Mouse (Mus musculus): ENCODE data around the gene 1500009C09Rik. TPM values are rescaled to one million over a fixed set of nuclear protein-coding genes. Genes with fewer than 3 reads are reported as not detected.
A peak's percentile ranks its signal among the peaks of the same experiment; 100 is the strongest.

1500009C09Rik gene
- total RNA-seq, 1 experiment = 1.0 TPM

DNA sequence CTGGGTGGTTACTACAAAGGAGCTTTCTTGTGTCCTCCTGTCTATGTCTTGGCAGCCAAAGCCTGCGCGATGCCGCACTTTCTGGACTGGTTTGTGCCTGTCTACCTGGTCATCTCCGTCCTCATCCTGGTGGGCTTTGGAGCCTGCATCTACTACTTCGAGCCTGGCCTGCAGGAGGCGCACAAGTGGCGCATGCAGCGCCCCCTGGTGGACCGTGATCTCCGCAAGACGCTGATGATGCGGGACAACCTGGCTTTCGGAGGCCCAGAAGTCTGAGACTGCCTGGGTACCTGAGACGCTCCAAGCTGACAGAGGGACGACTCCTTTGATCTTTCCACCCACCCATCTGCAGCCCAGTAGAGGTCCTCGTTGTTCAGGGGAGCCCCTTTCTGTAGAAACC, 7.3 kb downstream of the 1500009C09Rik start:
- DNase-seq (ENCODE audit: low read depth, low spot score) = peak; percentile 85
- peak overlapping the region in 1 of 2 experiments; percentile 14; a peak in 1 of 4 replicates for H3K4me3 ChIP-seq (ENCODE audit: insufficient read depth in 1 of 2, low read depth in 1 of 2, low read length in 2 of 2, poor library complexity in 1 of 2, severe bottlenecking in 1 of 2)
- TF ChIP-seq ZC3H11A (IDR thresholded peaks at IDR 0.05; ENCODE audit: borderline replicate concordance, low read depth, low read length) = no peak
- TF ChIP-seq ZNF384 (IDR thresholded peaks at IDR 0.05; ENCODE audit: low read depth, low read length) = peak; percentile 76; the same call in 1 of the 2 replicates
- TF ChIP-seq MAFK (IDR thresholded peaks at IDR 0.05; ENCODE audit: insufficient read depth, low read depth, low read length) = peak; percentile 18; the same call in 1 of the 2 replicates
- no peak overlapping the region for H3K9ac ChIP-seq (ENCODE audit: insufficient read depth, low read depth, low read length, poor library complexity, severe bottlenecking)
- peaks cover 5 to 23% of the 10 kb centered on the region in 2 experiments; a peak in 1 of 4 replicates for H3K4me1 ChIP-seq (ENCODE audit: control insufficient read depth in 2 of 2, insufficient read depth in 2 of 2, low read length in 2 of 2, poor library complexity in 1 of 2)
- in situ Hi-C loops (cut with MboI; ENCODE audit: low sequenced_read_pairs in 2 of 2, unreplicated experiment in 2 of 2) = no loop called here
- no peaks in the 10 kb centered on the region for H3K36me3 ChIP-seq (ENCODE audit: control insufficient read depth, insufficient read depth, low read length, poor library complexity, severe bottlenecking)
- H3K27ac ChIP-seq (ENCODE audit: insufficient read depth, low read depth, low read length, poor library complexity, severe bottlenecking) = no peak overlapping the region
- H3K9me3 ChIP-seq (ENCODE audit: control insufficient read depth, insufficient read depth, low read depth, low read length) = no peaks in the 10 kb centered on the region

DNA sequence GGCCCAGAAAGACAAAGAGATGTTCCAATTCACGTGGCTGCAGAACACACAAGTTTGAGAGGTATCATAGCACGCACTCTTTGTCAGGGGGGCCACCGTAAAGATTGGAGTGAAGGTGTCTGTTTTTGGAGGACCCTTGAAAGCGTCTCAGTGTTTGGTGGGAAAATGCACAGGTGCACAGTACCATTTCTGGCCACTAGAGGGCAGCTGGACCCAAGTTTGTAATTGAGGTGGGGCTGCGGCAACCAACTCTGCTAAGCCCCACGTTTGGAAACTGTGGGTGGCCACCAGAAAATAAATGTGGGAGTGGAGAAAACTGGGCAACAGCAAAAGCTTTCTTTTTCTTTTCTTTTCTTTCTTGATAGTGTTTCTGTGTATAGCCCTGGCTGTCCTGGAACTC, 14.2 kb downstream of the 1500009C09Rik start:
- H3K9ac ChIP-seq (ENCODE audit: insufficient read depth, low read depth, low read length, poor library complexity, severe bottlenecking) = no peak overlapping the region
- in situ Hi-C loops (cut with MboI; ENCODE audit: low sequenced_read_pairs in 2 of 2, unreplicated experiment in 2 of 2) = no loop called here
- no peaks in the 10 kb centered on the region for H3K9me3 ChIP-seq (ENCODE audit: control insufficient read depth, insufficient read depth, low read depth, low read length)
- H3K4me3 ChIP-seq (ENCODE audit: insufficient read depth in 1 of 2, low read depth in 1 of 2, low read length in 2 of 2, poor library complexity in 1 of 2, severe bottlenecking in 1 of 2) = no peak overlapping the region
- no peak overlapping the region for H3K27ac ChIP-seq (ENCODE audit: insufficient read depth, low read depth, low read length, poor library complexity, severe bottlenecking)
- no peaks in the 10 kb centered on the region for H3K36me3 ChIP-seq (ENCODE audit: control insufficient read depth, insufficient read depth, low read length, poor library complexity, severe bottlenecking)
- DNase-seq (ENCODE audit: low read depth, low spot score) = no peak
- TF ChIP-seq ZNF384 (IDR thresholded peaks at IDR 0.05; ENCODE audit: low read depth, low read length) (no peak), ZC3H11A (IDR thresholded peaks at IDR 0.05; ENCODE audit: borderline replicate concordance, low read depth, low read length) (peak; percentile 77; the same call in 1 of the 2 replicates)
- peaks cover 0 to 8% of the 10 kb centered on the region in 2 experiments; a peak in 1 of 4 replicates for H3K4me1 ChIP-seq (ENCODE audit: control insufficient read depth in 2 of 2, insufficient read depth in 2 of 2, low read length in 2 of 2, poor library complexity in 1 of 2)

DNA sequence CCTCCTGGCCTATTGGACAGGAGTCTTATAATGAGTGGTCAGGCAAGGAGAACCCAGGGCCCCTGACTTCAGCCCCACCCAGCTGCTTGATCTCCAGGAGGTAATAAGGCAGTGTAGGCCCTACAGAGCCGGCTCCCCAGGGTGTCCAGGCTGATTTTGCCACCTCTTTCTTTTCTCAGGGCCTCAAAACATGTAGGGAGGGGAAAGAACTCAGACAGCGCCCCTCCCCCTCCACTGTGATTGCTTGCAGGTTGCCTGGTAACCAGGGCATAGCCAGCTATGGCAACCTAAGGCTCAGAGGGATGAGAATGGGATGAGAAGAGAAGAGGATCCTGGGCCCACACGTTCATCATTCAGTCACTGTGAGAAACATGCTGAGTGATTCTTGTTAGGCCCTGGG, 16.0 kb downstream of the 1500009C09Rik start:
- Histone ChIP-seq H3K27ac (ENCODE audit: insufficient read depth, low read depth, low read length, poor library complexity, severe bottlenecking) (no peak overlapping the region), H3K4me1 (ENCODE audit: control insufficient read depth in 2 of 2, insufficient read depth in 2 of 2, low read length in 2 of 2, poor library complexity in 1 of 2) (peaks cover 0 to 8% of the 10 kb centered on the region in 2 experiments; a peak in 1 of 4 replicates), H3K9ac (ENCODE audit: insufficient read depth, low read depth, low read length, poor library complexity, severe bottlenecking) (no peak overlapping the region), H3K9me3 (ENCODE audit: control insufficient read depth, insufficient read depth, low read depth, low read length) (no peaks in the 10 kb centered on the region), H3K4me3 (ENCODE audit: insufficient read depth in 1 of 2, low read depth in 1 of 2, low read length in 2 of 2, poor library complexity in 1 of 2, severe bottlenecking in 1 of 2) (no peak overlapping the region), H3K36me3 (ENCODE audit: control insufficient read depth, insufficient read depth, low read length, poor library complexity, severe bottlenecking) (no peaks in the 10 kb centered on the region)
- DNase-seq (ENCODE audit: low read depth, low spot score) = no peak
- in situ Hi-C loops (cut with MboI; ENCODE audit: low sequenced_read_pairs in 2 of 2, unreplicated experiment in 2 of 2) = no loop called here
- TF ChIP-seq ZNF384 (IDR thresholded peaks at IDR 0.05; ENCODE audit: low read depth, low read length) = no peak
- no peak for TF ChIP-seq ZC3H11A (IDR thresholded peaks at IDR 0.05; ENCODE audit: borderline replicate concordance, low read depth, low read length)
- no peak for TF ChIP-seq CHD2 (IDR thresholded peaks at IDR 0.05; ENCODE audit: low read depth, low read length)
- TF ChIP-seq MAFK (IDR thresholded peaks at IDR 0.05; ENCODE audit: insufficient read depth, low read depth, low read length) = no peak
- TF ChIP-seq HCFC1 (IDR thresholded peaks at IDR 0.05; ENCODE audit: borderline replicate concordance, insufficient read depth, low read length) = no peak

DNA sequence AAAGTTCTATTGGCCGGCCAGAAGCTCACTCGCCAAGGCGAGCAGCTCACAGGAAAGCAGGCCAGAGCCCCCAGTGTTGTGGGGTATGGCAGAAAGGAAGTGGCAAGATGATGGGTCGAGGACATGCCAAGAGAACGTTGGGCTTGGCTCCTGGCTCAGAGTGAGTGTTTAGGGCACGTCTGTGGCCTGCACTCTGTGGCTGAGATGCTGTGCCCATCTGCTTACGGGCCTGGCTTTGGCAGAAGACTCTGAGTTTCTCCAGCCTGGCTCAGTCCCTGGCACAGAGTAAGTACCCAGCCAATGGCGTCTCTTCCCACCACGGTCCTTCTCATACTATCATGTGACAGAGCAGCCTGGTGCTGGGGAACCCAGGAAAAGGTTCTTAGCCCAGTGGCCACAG, 16.6 kb downstream of the 1500009C09Rik start:
- Histone ChIP-seq H3K9me3 (ENCODE audit: control insufficient read depth, insufficient read depth, low read depth, low read length) (no peaks in the 10 kb centered on the region), H3K4me3 (ENCODE audit: insufficient read depth in 1 of 2, low read depth in 1 of 2, low read length in 2 of 2, poor library complexity in 1 of 2, severe bottlenecking in 1 of 2) (no peak overlapping the region), H3K36me3 (ENCODE audit: control insufficient read depth, insufficient read depth, low read length, poor library complexity, severe bottlenecking) (no peaks in the 10 kb centered on the region), H3K9ac (ENCODE audit: insufficient read depth, low read depth, low read length, poor library complexity, severe bottlenecking) (no peak overlapping the region), H3K27ac (ENCODE audit: insufficient read depth, low read depth, low read length, poor library complexity, severe bottlenecking) (no peak overlapping the region), H3K4me1 (ENCODE audit: control insufficient read depth in 2 of 2, insufficient read depth in 2 of 2, low read length in 2 of 2, poor library complexity in 1 of 2) (peaks cover 0 to 8% of the 10 kb centered on the region in 2 experiments; a peak in 1 of 4 replicates)
- TF ChIP-seq ZNF384 (IDR thresholded peaks at IDR 0.05; ENCODE audit: low read depth, low read length) = no peak
- TF ChIP-seq HCFC1 (IDR thresholded peaks at IDR 0.05; ENCODE audit: borderline replicate concordance, insufficient read depth, low read length) = no peak
- no peak for TF ChIP-seq MAFK (IDR thresholded peaks at IDR 0.05; ENCODE audit: insufficient read depth, low read depth, low read length)
- TF ChIP-seq ZC3H11A (IDR thresholded peaks at IDR 0.05; ENCODE audit: borderline replicate concordance, low read depth, low read length) = no peak
- TF ChIP-seq CHD2 (IDR thresholded peaks at IDR 0.05; ENCODE audit: low read depth, low read length) = no peak
- in situ Hi-C loops (cut with MboI; ENCODE audit: low sequenced_read_pairs in 2 of 2, unreplicated experiment in 2 of 2) = no loop called here
- no peak for DNase-seq (ENCODE audit: low read depth, low spot score)

DNA sequence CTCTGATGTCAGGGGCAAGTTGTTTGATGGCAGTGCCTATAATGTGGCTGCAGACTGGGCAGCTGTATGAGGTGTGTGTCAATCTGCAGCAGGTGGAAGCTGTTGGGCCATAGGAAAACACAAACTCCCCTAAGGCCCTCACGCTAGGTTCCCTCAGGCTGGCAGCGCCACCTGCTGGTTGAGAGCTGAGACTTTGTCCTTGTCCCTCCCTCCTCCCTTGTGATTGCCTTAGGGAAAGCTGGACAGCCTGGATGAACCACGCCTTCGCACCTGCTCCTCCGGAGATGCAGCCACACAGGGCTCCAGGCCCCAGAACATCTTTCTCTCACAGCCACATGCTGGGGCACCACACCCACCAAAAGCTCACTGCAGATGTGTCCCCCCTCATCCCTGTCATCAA, 19.0 kb downstream of the 1500009C09Rik start:
- Histone ChIP-seq H3K27ac (ENCODE audit: insufficient read depth, low read depth, low read length, poor library complexity, severe bottlenecking) (no peak overlapping the region), H3K9me3 (ENCODE audit: control insufficient read depth, insufficient read depth, low read depth, low read length) (no peaks in the 10 kb centered on the region), H3K36me3 (ENCODE audit: control insufficient read depth, insufficient read depth, low read length, poor library complexity, severe bottlenecking) (no peaks in the 10 kb centered on the region), H3K9ac (ENCODE audit: insufficient read depth, low read depth, low read length, poor library complexity, severe bottlenecking) (no peak overlapping the region), H3K4me1 (ENCODE audit: control insufficient read depth in 2 of 2, insufficient read depth in 2 of 2, low read length in 2 of 2, poor library complexity in 1 of 2) (peaks cover 4 to 7% of the 10 kb centered on the region in 2 experiments; a peak in 2 of 4 replicates), H3K4me3 (ENCODE audit: insufficient read depth in 1 of 2, low read depth in 1 of 2, low read length in 2 of 2, poor library complexity in 1 of 2, severe bottlenecking in 1 of 2) (no peak overlapping the region)
- in situ Hi-C loops (cut with MboI; ENCODE audit: low sequenced_read_pairs in 2 of 2, unreplicated experiment in 2 of 2) = no loop called here
- TF ChIP-seq ZC3H11A (IDR thresholded peaks at IDR 0.05; ENCODE audit: borderline replicate concordance, low read depth, low read length) (no peak), CHD2 (IDR thresholded peaks at IDR 0.05; ENCODE audit: low read depth, low read length) (no peak), MAFK (IDR thresholded peaks at IDR 0.05; ENCODE audit: insufficient read depth, low read depth, low read length) (no peak), ZNF384 (IDR thresholded peaks at IDR 0.05; ENCODE audit: low read depth, low read length) (no peak), HCFC1 (IDR thresholded peaks at IDR 0.05; ENCODE audit: borderline replicate concordance, insufficient read depth, low read length) (0 out of 2 replicates have a peak, but pooled peaks have one; percentile 23)
- DNase-seq (ENCODE audit: low read depth, low spot score) = peak; percentile 81

Measured in ES-E14 (cell line).